15 mouse cellular contexts compared by ENCODE assay signal in genomic region chr4:13286276-13286910, GRCm38 (mm10).
A peak's percentile ranks its signal among the peaks of the same experiment; 100 is the strongest.
DNase-seq lines count a peak whose midpoint lies in the region; ATAC-seq and TF ChIP-seq lines count a peak whose summit lies in the region.
"Had no signal": no experiment of that assay in that cellular context is flagged by ENCODE, and none has a peak within 500 bp of the region (broad histone marks: within the 10 kb centered on the region; RNA-seq: fewer than 3 reads in every experiment).

No protein-coding gene starts in this region.

- ATAC-seq in forebrain, embryonic 14.5 days, result peak; percentile 79
- no peak for ATAC-seq in hindbrain, embryonic 13.5 days (ENCODE audit: low FRiP score)
- ATAC-seq in midbrain, embryonic 13.5 days, result 0 out of 2 replicates have a peak, but pooled peaks have one; percentile 34
- ATAC-seq in cerebellum, adult (ENCODE audit: insufficient number of reproducible peaks, low FRiP score, low TSS enrichment), result no peak
- ATAC-seq: intestine, embryonic 16.5 days had no signal

- no peak overlapping the region for H3K9ac ChIP-seq in forebrain, embryonic 14.5 days (ENCODE audit: low read length)
- no peak overlapping the region for H3K9ac ChIP-seq in CH12.LX (ENCODE audit: insufficient read depth, low read depth)
- no peak overlapping the region for H3K9ac ChIP-seq in hindbrain, embryonic 13.5 days
- H3K9ac ChIP-seq in midbrain, embryonic 13.5 days (replicated peaks), result no peak overlapping the region
- H3K9ac ChIP-seq: lung, embryonic 14.5 days had no signal

- H3K79me2 ChIP-seq in CH12.LX (replicated peaks; ENCODE audit: control insufficient read depth, extremely low read depth, insufficient read depth, poor library complexity, severe bottlenecking), result no peaks in the 10 kb centered on the region

- TF ChIP-seq RAD21 in CH12.LX (IDR thresholded peaks at IDR 0.05; ENCODE audit: low read depth, low read length), result no peak

- TF ChIP-seq EP300 in CH12.LX (IDR thresholded peaks at IDR 0.05; ENCODE audit: low read length), result no peak

- no peaks in the 10 kb centered on the region for H3K36me3 ChIP-seq in forebrain, embryonic 14.5 days (ENCODE audit: control insufficient read depth, insufficient read depth, low read length)
- no peaks in the 10 kb centered on the region for H3K36me3 ChIP-seq in forebrain, embryonic 10.5 days (replicated peaks)
- H3K36me3 ChIP-seq in CH12.LX (replicated peaks in 1 of 2; ENCODE audit: control insufficient read depth in 1 of 2, insufficient read depth in 1 of 2, low read length in 1 of 2), result no peaks in the 10 kb centered on the region
- H3K36me3 ChIP-seq in hindbrain, embryonic 13.5 days, result no peaks in the 10 kb centered on the region
- no peaks in the 10 kb centered on the region for H3K36me3 ChIP-seq in midbrain, embryonic 13.5 days

- in situ Hi-C loops in CH12.LX (cut with MboI; ENCODE audit: low pct_ligation_motif_present, low pct_unique_long_range_greater_than_20kb, low sequenced_read_pairs), result no loop called here

- no peak for TF ChIP-seq POLR2A in CH12.LX (IDR thresholded peaks at IDR 0.05; ENCODE audit: low read depth, low read length)

- no peak overlapping the region for H3K4me3 ChIP-seq in forebrain, embryonic 14.5 days (ENCODE audit: low read depth, low read length)
- no peak overlapping the region for H3K4me3 ChIP-seq in forebrain, embryonic 10.5 days
- H3K4me3 ChIP-seq in CH12.LX (replicated peaks in 1 of 3; ENCODE audit: low read depth in 2 of 3, low read length in 2 of 3, poor library complexity in 1 of 3), result no peak overlapping the region
- no peak overlapping the region for H3K4me3 ChIP-seq in hindbrain, embryonic 13.5 days
- H3K4me3 ChIP-seq in midbrain, embryonic 13.5 days (replicated peaks), result no peak overlapping the region
- H3K4me3 ChIP-seq: gastrocnemius, adult 2 months had no signal

- dilution Hi-C loops in CH12.LX (cut with MboI; ENCODE audit: extremely low pct_ligation_motif_present, extremely low pct_unique_long_range_greater_than_20kb, low sequenced_read_pairs), result no loop called here

- no peak for TF ChIP-seq CTCF in CH12.LX (conservative IDR thresholded peaks at IDR 0.05 in 1 of 2, IDR thresholded peaks at IDR 0.05 in 1 of 2; ENCODE audit: low read depth in 2 of 2, low read length in 2 of 2)

- DNase-seq in forebrain, embryonic 14.5 days (ENCODE audit: low spot score), result peak; percentile 86
- DNase-seq in forebrain, embryonic 10.5 days (ENCODE audit: extremely low spot score, low spot score), result no peak
- no peak for DNase-seq in CH12.LX (ENCODE audit: extremely low read depth)
- no peak for DNase-seq in yolk sac, embryonic 10.5 days (ENCODE audit: low spot score)
- DNase-seq: adrenal gland, postnatal 10 days; B cell, adult 2 months; gastrocnemius, adult 2 months; heart, postnatal 14 days; kidney, postnatal 10 days; lung, embryonic 14.5 days; right cerebral cortex, postnatal 25 days had no signal

- no peaks in the 10 kb centered on the region for H3K9me3 ChIP-seq in forebrain, embryonic 14.5 days (replicated peaks; ENCODE audit: control insufficient read depth, low read length)
- H3K9me3 ChIP-seq in forebrain, embryonic 10.5 days, result no peaks in the 10 kb centered on the region
- H3K9me3 ChIP-seq in CH12.LX (replicated peaks; ENCODE audit: low read length), result peaks cover 2% of the 10 kb centered on the region
- H3K9me3 ChIP-seq in hindbrain, embryonic 13.5 days, result no peaks in the 10 kb centered on the region
- no peaks in the 10 kb centered on the region for H3K9me3 ChIP-seq in midbrain, embryonic 13.5 days

- 23% methylated on average over 7 of the region's 7 CpGs for WGBS in forebrain, embryonic 14.5 days
- whole genome bisulfite sequencing in forebrain, embryonic 10.5 days, result 80% methylated on average over 7 of the region's 7 CpGs
- 37% methylated on average over 7 of the region's 7 CpGs for WGBS in hindbrain, embryonic 13.5 days
- WGBS in midbrain, embryonic 13.5 days, result 22% methylated on average over 7 of the region's 7 CpGs

- no peak overlapping the region for H3K27ac ChIP-seq in forebrain, embryonic 14.5 days (ENCODE audit: low read depth, low read length)
- H3K27ac ChIP-seq in forebrain, embryonic 10.5 days, result no peak overlapping the region
- no peak overlapping the region for H3K27ac ChIP-seq in CH12.LX (ENCODE audit: insufficient read depth, low read depth)
- H3K27ac ChIP-seq in hindbrain, embryonic 13.5 days, result 0 out of 2 replicates have a peak overlapping the region, but pooled peaks have one; percentile 36
- H3K27ac ChIP-seq in midbrain, embryonic 13.5 days, result no peak overlapping the region
- H3K27ac ChIP-seq: gastrocnemius, adult 2 months had no signal

- H3K27me3 ChIP-seq in forebrain, embryonic 14.5 days (replicated peaks; ENCODE audit: control insufficient read depth, insufficient read depth, low read length), result no peaks in the 10 kb centered on the region
- no peaks in the 10 kb centered on the region for H3K27me3 ChIP-seq in forebrain, embryonic 10.5 days (ENCODE audit: poor library complexity, severe bottlenecking)
- no peaks in the 10 kb centered on the region for H3K27me3 ChIP-seq in CH12.LX (replicated peaks)
- H3K27me3 ChIP-seq in hindbrain, embryonic 13.5 days, result no peaks in the 10 kb centered on the region
- no peaks in the 10 kb centered on the region for H3K27me3 ChIP-seq in midbrain, embryonic 13.5 days

- no peak overlapping the region for H3K4me2 ChIP-seq in forebrain, embryonic 14.5 days (ENCODE audit: low read length)
- 0 out of 2 replicates have a peak overlapping the region, but pooled peaks have one; percentile 22 for H3K4me2 ChIP-seq in CH12.LX (ENCODE audit: insufficient read depth, low read depth, poor library complexity, severe bottlenecking)
- no peak overlapping the region for H3K4me2 ChIP-seq in hindbrain, embryonic 13.5 days
- H3K4me2 ChIP-seq in midbrain, embryonic 13.5 days (replicated peaks), result no peak overlapping the region
- H3K4me2 ChIP-seq: lung, embryonic 14.5 days had no signal

- peaks cover 8% of the 10 kb centered on the region; the same call in 1 of the 2 replicates for H3K4me1 ChIP-seq in forebrain, embryonic 14.5 days (ENCODE audit: control insufficient read depth, insufficient read depth, low read length)
- H3K4me1 ChIP-seq in forebrain, embryonic 10.5 days, result no peaks in the 10 kb centered on the region
- H3K4me1 ChIP-seq in CH12.LX (ENCODE audit: control insufficient read depth in 1 of 2, insufficient read depth in 2 of 2), result peaks cover 0 to 43% of the 10 kb centered on the region in 2 experiments; a peak in 3 of 4 replicates
- peaks cover 5% of the 10 kb centered on the region; the same call in 1 of the 2 replicates for H3K4me1 ChIP-seq in hindbrain, embryonic 13.5 days (replicated peaks)
- H3K4me1 ChIP-seq in midbrain, embryonic 13.5 days (replicated peaks), result peaks cover 18% of the 10 kb centered on the region

TF ChIP-seq in CH12.LX, 34 proteins besides CTCF, POLR2A, EP300 and RAD21:
- TF ChIP-seq MYC (IDR thresholded peaks at IDR 0.05; ENCODE audit: low read depth, low read length) (no peak), ELF1 (IDR thresholded peaks at IDR 0.05; ENCODE audit: low read depth, low read length) (no peak), CHD1 (IDR thresholded peaks at IDR 0.05; ENCODE audit: low read depth, low read length) (no peak), BHLHE40 (IDR thresholded peaks at IDR 0.05; ENCODE audit: low read depth, low read length) (no peak), JUN (IDR thresholded peaks at IDR 0.05; ENCODE audit: insufficient read depth, low read depth, low read length) (no peak), NRF1 (IDR thresholded peaks at IDR 0.05; ENCODE audit: low read depth, low read length) (no peak), IRF4 (IDR thresholded peaks at IDR 0.05; ENCODE audit: low read depth, low read length) (no peak), HCFC1 (IDR thresholded peaks at IDR 0.05; ENCODE audit: low read depth, low read length) (no peak), TCF12 (IDR thresholded peaks at IDR 0.05; ENCODE audit: low read depth, low read length) (no peak), MAX (IDR thresholded peaks at IDR 0.05; ENCODE audit: low read length) (no peak), ZMIZ1 (IDR thresholded peaks at IDR 0.05; ENCODE audit: low read depth, low read length) (no peak), MAZ (IDR thresholded peaks at IDR 0.05; ENCODE audit: low read depth, low read length) (no peak), TBP (conservative IDR thresholded peaks at IDR 0.05; ENCODE audit: low read depth, low read length) (no peak), MXI1 (IDR thresholded peaks at IDR 0.05; ENCODE audit: low read depth, low read length) (no peak), ETS1 (conservative IDR thresholded peaks at IDR 0.05; ENCODE audit: low read depth, low read length) (no peak), KAT2A (IDR thresholded peaks at IDR 0.05; ENCODE audit: insufficient replicate concordance, low read length) (no peak), POLR2AphosphoS2 (IDR thresholded peaks at IDR 0.05; ENCODE audit: low read depth, low read length) (no peak), RCOR1 (conservative IDR thresholded peaks at IDR 0.05; ENCODE audit: low read depth, low read length) (no peak)

Comparison
In these comparisons a context has a peak if more than half of its experiments do, and no peak if none do; other contexts are left out.
1. ATAC-seq: peak in forebrain, embryonic 14.5 days (single experiment) and midbrain, embryonic 13.5 days (single experiment); none in hindbrain, embryonic 13.5 days (single experiment) and cerebellum, adult (single experiment).